Mouse (Mus musculus) stomach, embryonic 14.5 days (tissue): Measurements from ENCODE around the gene Hist3h2ba. TPM values are rescaled to one million over a fixed set of nuclear protein-coding genes. Genes with fewer than 3 reads are reported as not detected.

Experiments
- ATAC-seq: fragments of 200-750 bp; cut with Nextera tagmentation; 2 replicates; pipeline ENCODE4 v1.8.0; 2017; ENCODE audit warnings: low read depth, moderate TSS enrichment; ENCODE audit not compliant: insufficient number of reproducible peaks, insufficient read depth, low FRiP score
- H3K27ac ChIP-seq: fragments of 300-500 bp; sonication (generic); 2 replicates; pipeline ENCODE4 v1.5.1; 2014; ENCODE audit warnings: mild to moderate bottlenecking, low read length, moderate library complexity, mixed read lengths
- H3K27me3 ChIP-seq: fragments of 300-500 bp; sonication (generic); 2 replicates; pipeline ENCODE4 v1.6.1; 2014; ENCODE audit warnings: low read length, control low read depth, mixed read lengths; ENCODE audit not compliant: control insufficient read depth, insufficient read depth
- H3K36me3 ChIP-seq: fragments of 300-500 bp; sonication (generic); 2 replicates; pipeline ENCODE4 v1.6.1; 2014; ENCODE audit warnings: mild to moderate bottlenecking, control low read depth, low read length, moderate library complexity, mixed read lengths; ENCODE audit not compliant: control insufficient read depth, insufficient read depth
- H3K4me1 ChIP-seq: fragments of 300-500 bp; sonication (generic); 2 replicates; pipeline ENCODE4 v1.6.1; 2014; ENCODE audit warnings: low read length, control low read depth, mixed read lengths; ENCODE audit not compliant: control insufficient read depth, insufficient read depth
- H3K4me2 ChIP-seq: fragments of 300-500 bp; sonication (generic); replicated peaks from 2 replicates; pipeline ENCODE4 v1.6.1; 2014; ENCODE audit warnings: low read depth, low read length, control low read depth
- H3K4me3 ChIP-seq: fragments of 300-500 bp; sonication (generic); 2 replicates; pipeline ENCODE4 v1.5.1; 2014; ENCODE audit warnings: low read depth, low read length, control low read depth
- H3K9ac ChIP-seq: fragments of 300-500 bp; sonication (generic); replicated peaks from 2 replicates; pipeline ENCODE4 v1.6.1; 2014; ENCODE audit warnings: low read depth, mild to moderate bottlenecking, control low read depth, low read length, moderate library complexity, mixed read lengths
- H3K9me3 ChIP-seq: fragments of 300-500 bp; sonication (generic); 2 replicates; pipeline ENCODE4 v1.6.1; 2016; ENCODE audit warnings: low read depth, low read length, control low read depth; ENCODE audit not compliant: control insufficient read depth
- WGBS: fragments of 180-500 bp; shearing (Covaris S2); extraction: QIAGEN DNeasy Blood & Tissue Kit; methylation state at CpG from one replicate; pipeline ENCODE4 v1.1.7; 2014; 5-methylcytosine and 5-hydroxymethylcytosine counted together
- polyA plus RNA-seq: library from polyadenylated mRNA; unstranded; fragments of >200 nt; fragmentation: Nextera tagmentation; extraction: Ambion mirVana; gene quantifications from 2 replicates; pipeline ENCODE4 v1.2.1, GENCODE M21; 2014

Gene Hist3h2ba
- polyA plus RNA-seq, 1 experiment from 2014 or later: 31.2 TPM

DNA sequence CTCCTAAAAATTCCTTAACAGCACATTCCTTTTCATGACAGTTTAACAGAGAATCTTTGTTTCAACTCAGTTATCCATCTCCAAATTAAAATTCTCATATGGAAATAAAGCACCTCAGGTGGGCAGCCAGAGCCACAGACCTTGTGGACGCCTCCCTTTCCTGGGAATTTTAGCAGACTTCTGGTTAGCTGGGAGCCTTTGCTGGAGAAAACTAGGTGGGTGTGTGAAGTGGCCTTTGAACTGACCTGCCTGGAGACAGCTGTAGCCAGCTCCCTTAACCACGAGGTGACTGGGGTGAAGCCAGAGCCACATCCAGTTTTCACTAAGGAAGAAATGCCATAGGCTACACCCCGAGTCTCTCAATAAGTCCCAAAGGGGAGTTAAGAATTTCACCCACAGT is 19.1 kb upstream of the Hist3h2ba start:
- Histone ChIP-seq H3K4me2 (no peak overlapping the region), H3K9me3 (no peaks in the 10 kb centered on the region), H3K27ac (no peak overlapping the region), H3K9ac (no peak overlapping the region), H3K36me3 (peaks cover 29% of the 10 kb centered on the region), H3K4me3 (no peak overlapping the region), H3K27me3 (no peaks in the 10 kb centered on the region), H3K4me1 (no peaks in the 10 kb centered on the region)
- no peak for ATAC-seq
- 45% methylated on average over 3 of the region's 3 CpGs for WGBS

DNA sequence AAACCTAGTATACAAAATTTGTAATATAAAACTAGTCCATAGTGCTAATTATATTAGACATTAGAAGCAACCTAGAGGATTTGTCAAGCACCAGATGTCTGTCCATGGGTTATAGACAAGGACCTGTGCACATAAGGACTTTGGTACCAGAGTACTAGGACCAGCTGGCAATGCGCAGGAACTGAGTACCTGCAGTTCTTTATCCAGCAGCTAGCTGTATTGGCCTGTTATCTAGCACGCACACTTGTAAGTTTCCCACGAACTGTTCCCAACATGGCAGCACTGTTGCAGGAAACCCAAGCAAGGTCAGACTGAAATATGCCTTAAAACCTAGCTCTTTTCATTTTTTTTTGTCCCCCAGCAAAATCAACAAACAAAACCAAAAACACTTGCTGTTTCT is 18.5 kb upstream of the Hist3h2ba start:
- no peak overlapping the region for H3K9ac ChIP-seq
- 92% methylated on average over 3 of the region's 3 CpGs for WGBS

DNA sequence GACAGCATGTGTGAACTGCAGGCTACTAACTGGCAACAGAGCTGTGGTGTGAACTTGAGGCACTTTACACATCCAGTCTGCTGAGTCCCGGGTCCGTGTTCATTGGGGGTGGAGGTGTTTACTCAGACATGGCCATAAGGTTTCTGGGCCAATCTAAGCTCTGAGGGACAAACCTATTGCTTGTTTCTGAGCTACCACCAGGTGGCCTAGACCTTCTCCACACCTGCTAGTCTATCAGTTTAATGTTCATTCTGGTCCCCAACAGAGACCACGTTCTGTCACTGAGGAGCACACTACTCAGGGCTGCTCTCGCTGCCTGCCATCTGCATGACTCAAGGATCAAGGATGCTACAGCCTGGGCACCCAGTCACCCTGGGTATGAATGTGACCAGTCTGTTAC is 17.1 kb upstream of the Hist3h2ba start:
- no peak for ATAC-seq
- no peaks in the 10 kb centered on the region for H3K9me3 ChIP-seq
- 68% methylated on average over 4 of the region's 4 CpGs for WGBS

More for the DNA sequence above, 18.5 kb upstream of the Hist3h2ba start:
- no peak for ATAC-seq
- Histone ChIP-seq H3K4me3 (no peak overlapping the region), H3K4me2 (no peak overlapping the region), H3K4me1 (no peaks in the 10 kb centered on the region), H3K27ac (no peak overlapping the region), H3K27me3 (no peaks in the 10 kb centered on the region), H3K9me3 (no peaks in the 10 kb centered on the region), H3K36me3 (peaks cover 29% of the 10 kb centered on the region)

DNA sequence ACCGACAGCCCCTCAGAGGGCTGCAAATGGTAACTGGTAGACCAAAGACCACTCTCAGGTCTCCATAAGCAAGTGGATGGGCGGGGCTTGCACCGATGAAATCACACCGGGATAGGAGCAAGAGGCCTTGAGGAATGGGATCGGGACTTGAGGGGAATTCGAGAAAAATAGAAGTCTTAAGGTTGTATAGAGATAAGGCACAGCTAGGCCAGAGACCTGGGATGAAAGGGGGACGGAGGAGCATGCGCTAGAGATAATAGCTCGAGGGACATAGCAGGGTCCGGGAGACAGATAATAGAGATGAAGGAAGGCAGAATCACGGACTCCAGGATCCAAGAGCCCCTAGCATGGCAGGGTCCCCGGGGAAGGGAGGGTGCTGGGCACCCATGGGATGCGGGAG is 10.8 kb upstream of the Hist3h2ba start:
- no peaks in the 10 kb centered on the region for H3K9me3 ChIP-seq
- peak overlapping the region; percentile 97 for H3K4me3 ChIP-seq
- no peaks in the 10 kb centered on the region for H3K27me3 ChIP-seq
- H3K27ac ChIP-seq: peak overlapping the region; percentile 94; the same call in 1 of the 2 replicates
- ATAC-seq: no peak
- peak overlapping the region; percentile 97 for H3K9ac ChIP-seq
- peaks cover 13% of the 10 kb centered on the region for H3K4me1 ChIP-seq
- peak overlapping the region; percentile 94 for H3K4me2 ChIP-seq
- 1% methylated on average over 12 of the region's 13 CpGs for WGBS
- H3K36me3 ChIP-seq: peaks cover 33% of the 10 kb centered on the region

More for the DNA sequence above, 17.1 kb upstream of the Hist3h2ba start:
- Histone ChIP-seq H3K9ac (no peak overlapping the region), H3K4me2 (no peak overlapping the region), H3K36me3 (peaks cover 37% of the 10 kb centered on the region), H3K4me1 (peaks cover 1% of the 10 kb centered on the region; the same call in 1 of the 2 replicates), H3K27ac (no peak overlapping the region), H3K4me3 (no peak overlapping the region), H3K27me3 (no peaks in the 10 kb centered on the region)

DNA sequence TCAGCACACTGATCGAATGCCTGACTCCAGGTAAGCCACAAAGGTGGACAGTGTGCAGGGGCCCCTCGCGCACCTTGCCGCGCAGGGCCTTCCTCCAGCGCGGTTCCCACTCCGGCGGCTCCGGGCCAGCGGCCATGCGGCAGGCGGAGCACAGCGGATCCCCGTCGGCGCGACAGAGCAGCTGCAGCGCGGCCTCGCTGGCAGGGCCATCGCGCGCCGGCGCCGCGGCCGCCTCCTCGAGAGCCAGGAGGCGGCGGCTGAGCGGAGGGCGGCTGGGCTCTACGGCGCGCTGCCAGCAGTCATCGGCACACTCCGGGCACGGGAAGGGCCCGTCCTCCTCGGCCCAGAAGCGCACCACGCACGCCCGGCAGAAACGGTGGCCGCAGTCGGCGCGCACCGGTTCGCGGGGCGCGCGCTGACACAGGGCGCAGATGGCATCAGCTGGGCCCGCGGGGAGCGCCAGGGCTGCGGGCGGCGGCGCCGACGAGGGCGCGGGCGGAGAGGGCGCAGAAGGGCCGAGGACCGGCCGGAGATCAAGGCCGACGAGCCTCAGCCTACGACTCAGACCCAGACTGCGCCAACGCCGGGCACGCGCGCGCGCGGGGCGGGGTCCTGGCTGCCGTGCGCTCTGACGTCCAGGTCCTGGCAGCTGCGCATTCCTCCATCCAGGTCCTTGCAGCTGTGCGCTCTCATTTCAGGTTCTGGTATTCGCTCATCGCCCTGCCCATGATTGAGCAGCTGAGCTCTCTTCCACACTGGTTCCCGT is 10.2 kb upstream of the Hist3h2ba start, which contains the start of gene Rnf187:
TSS of gene Rnf187 (minus strand) at position 595 of the 766 bp plus-strand sequence.
- Histone ChIP-seq H3K4me2 (peak within 1 kb of the TSS; percentile 94), H3K27ac (peak within 1 kb of the TSS; percentile 94), H3K9ac (peak within 1 kb of the TSS; percentile 97), H3K4me3 (peak within 1 kb of the TSS; percentile 97), H3K36me3 (peaks cover 27% of the 10 kb centered on the region), H3K9me3 (no peaks in the 10 kb centered on the region), H3K4me1 (peaks cover 13% of the 10 kb centered on the region), H3K27me3 (no peaks in the 10 kb centered on the region)
- under 1% methylated on average over 71 of the region's 95 CpGs for WGBS
- peak; percentile 96 for ATAC-seq

DNA sequence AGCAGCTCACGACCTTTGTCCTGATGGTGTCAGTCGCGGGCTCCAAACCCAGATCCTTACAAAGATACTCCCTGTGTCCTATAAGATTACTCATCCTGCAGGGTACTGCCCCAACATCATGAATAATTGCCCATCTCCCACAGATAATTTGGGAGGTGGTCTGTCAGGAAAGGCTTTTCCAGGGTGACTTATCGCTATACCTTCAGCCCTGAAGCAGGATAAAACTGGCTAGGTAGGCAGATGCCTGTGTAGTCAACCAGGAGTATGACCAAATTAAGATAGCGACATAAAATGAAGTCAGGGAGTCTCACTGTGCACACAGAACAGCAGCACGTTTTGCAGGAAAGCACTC is 9.7 kb upstream of the Hist3h2ba start:
- Histone ChIP-seq H3K4me1 (peaks cover 13% of the 10 kb centered on the region), H3K9ac (peak overlapping the region; percentile 97), H3K27ac (peak overlapping the region; percentile 94; the same call in 1 of the 2 replicates), H3K4me2 (peak overlapping the region; percentile 94), H3K27me3 (no peaks in the 10 kb centered on the region), H3K36me3 (peaks cover 21% of the 10 kb centered on the region), H3K4me3 (peak overlapping the region; percentile 97), H3K9me3 (no peaks in the 10 kb centered on the region)
- WGBS: 13% methylated on average over 6 of the region's 6 CpGs
- ATAC-seq: 0 out of 2 replicates have a peak, but pooled peaks have one; percentile 15

DNA sequence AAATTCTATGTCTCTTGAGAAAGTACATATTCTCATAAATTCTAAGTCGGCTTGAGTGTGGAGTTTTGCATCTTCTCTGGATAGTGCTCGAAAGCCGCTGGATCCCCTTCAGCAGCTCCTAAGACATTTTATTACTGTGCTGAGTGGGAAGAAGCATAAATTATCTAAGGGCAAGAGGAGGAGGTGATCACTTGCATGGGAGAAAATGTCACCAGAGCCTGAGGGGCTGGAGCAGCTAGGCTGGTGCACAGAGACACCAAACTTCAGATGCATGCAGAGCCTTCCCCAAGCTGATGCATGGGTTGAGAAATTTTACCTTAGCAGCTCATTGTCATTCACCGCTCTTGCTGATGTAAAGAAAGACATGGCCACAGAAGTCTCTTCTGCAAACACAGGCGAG is 4.6 kb upstream of the Hist3h2ba start:
- Histone ChIP-seq H3K9me3 (no peaks in the 10 kb centered on the region), H3K4me1 (peaks cover 3% of the 10 kb centered on the region; the same call in 1 of the 2 replicates), H3K9ac (no peak overlapping the region), H3K4me3 (no peak overlapping the region), H3K27me3 (no peaks in the 10 kb centered on the region), H3K4me2 (no peak overlapping the region), H3K36me3 (no peaks in the 10 kb centered on the region), H3K27ac (no peak overlapping the region)
- 70% methylated on average over 5 of the region's 5 CpGs for WGBS
- ATAC-seq: no peak

DNA sequence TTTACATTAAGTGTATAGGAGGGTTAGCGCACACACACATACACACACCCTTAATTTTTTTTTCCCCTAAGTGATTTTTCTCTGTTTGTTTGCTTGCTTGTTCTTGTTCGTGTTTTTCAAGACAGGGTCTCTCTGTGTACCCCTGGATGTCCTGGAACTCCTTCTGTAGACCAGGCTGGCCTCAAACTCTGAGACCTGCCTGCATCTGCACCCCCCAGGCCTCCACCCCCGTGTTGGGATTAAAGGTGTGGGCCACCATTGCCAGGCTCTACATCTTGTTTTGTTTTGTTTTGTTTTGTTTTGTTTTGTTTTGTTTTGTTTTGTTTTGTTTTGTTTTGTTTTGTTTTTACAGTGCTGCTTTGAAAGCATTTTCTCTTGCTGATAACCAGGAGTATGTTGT is 1.4 kb upstream of the Hist3h2ba start:
- no peak for ATAC-seq
- no peaks in the 10 kb centered on the region for H3K27me3 ChIP-seq
- peaks cover 3% of the 10 kb centered on the region; the same call in 1 of the 2 replicates for H3K4me1 ChIP-seq
- no peak overlapping the region for H3K27ac ChIP-seq
- H3K4me2 ChIP-seq: no peak overlapping the region
- no peak overlapping the region for H3K9ac ChIP-seq
- H3K36me3 ChIP-seq: no peaks in the 10 kb centered on the region
- no peak overlapping the region for H3K4me3 ChIP-seq
- WGBS: 80% methylated on average over 3 of the region's 3 CpGs
- no peaks in the 10 kb centered on the region for H3K9me3 ChIP-seq
